Mouse (Mus musculus) Patski (cell line): ENCODE results near the gene Hsd17b2. TPM values are rescaled to one million over a fixed set of nuclear protein-coding genes. Genes with fewer than 3 reads are reported as not detected.

Source experiments
- ATAC-seq: fragments of 100-300 bp; one replicate; pipeline ENCODE4 v1.8.0; 2021
- CTCF ChIA-PET: fragments of 350-600 bp; sonication (Branson Sonifier 250); formaldehyde crosslinking; loops from one replicate; lab custom pipeline; 2022; ENCODE audit warnings: inconsistent platforms; lab: Charles Lee
- POLR2A ChIA-PET: fragments of 350-600 bp; sonication (Branson Sonifier 250); formaldehyde crosslinking; loops from one replicate; lab custom pipeline; 2022; ENCODE audit warnings: antibody characterized with exemption, inconsistent platforms; lab: Charles Lee
- DNase-seq: peaks from one replicate; pipeline ENCODE4 v3.0.0-alpha.2; 2011; ENCODE audit warnings: low read depth, low spot score
- H3K27me3 ChIP-seq: fragments of 371-371 bp; one replicate; pipeline ENCODE4 v1.5.1; 2021
- CTCF ChIP-seq: fragments of 100-300 bp; IDR thresholded peaks from one replicate; pipeline ENCODE4 v1.5.1; 2021
- in situ Hi-C: fragments of 300-500 bp; cut with MboI; formaldehyde crosslinking; loops from 3 replicates; pipeline ENCODE4 v1.11.1; 2018; ENCODE audit warnings: low pct_unique_long_range_greater_than_20kb, mixed read lengths
- polyA plus RNA-seq: library from polyadenylated mRNA; unstranded; gene quantifications from one replicate; pipeline ENCODE4 v1.2.3, GENCODE M21; 2021

The Hsd17b2 gene
- polyA plus RNA-seq, 1 experiment from 2014 or later, result 3.2 TPM

- ATAC-seq (no peak), DNase-seq (no peak)
- no peaks in the 10 kb centered on the region for H3K27me3 ChIP-seq
- in situ Hi-C loops, result no loop called here
- POLR2A ChIA-PET, result interaction anchor here (0.6 kb wide), 1 partner anchor 690 kb away, joined by 3 read pairs; no protein-coding TSS in a partner anchor
- TF ChIP-seq CTCF, result no peak
- CTCF ChIA-PET, result interaction anchor here (1.1 kb wide), 1 partner anchor 22 kb away, joined by 3 read pairs; no protein-coding TSS in a partner anchor
These were observed 38.8 kb downstream of the Hsd17b2 start for GRCm38 (mm10) chr8:117740387-117740998.

- ATAC-seq (peak; percentile 97), DNase-seq (peak; percentile 97)
- no peaks in the 10 kb centered on the region for H3K27me3 ChIP-seq
- no peak for TF ChIP-seq CTCF
- CTCF ChIA-PET, result interaction anchor here (1.0 to 1.7 kb wide), 2 partner anchors 15 to 26 kb away, joined by 3 to 5 read pairs; no protein-coding TSS in a partner anchor
- in situ Hi-C loops, result no loop called here
- POLR2A ChIA-PET, result interaction anchor here (1.1 kb wide), 1 partner anchor 35 kb away, joined by 3 read pairs; no protein-coding TSS in a partner anchor
These were observed 40.8 kb downstream of the Hsd17b2 start for GRCm38 (mm10) chr8:117742431-117743012.

DNA sequence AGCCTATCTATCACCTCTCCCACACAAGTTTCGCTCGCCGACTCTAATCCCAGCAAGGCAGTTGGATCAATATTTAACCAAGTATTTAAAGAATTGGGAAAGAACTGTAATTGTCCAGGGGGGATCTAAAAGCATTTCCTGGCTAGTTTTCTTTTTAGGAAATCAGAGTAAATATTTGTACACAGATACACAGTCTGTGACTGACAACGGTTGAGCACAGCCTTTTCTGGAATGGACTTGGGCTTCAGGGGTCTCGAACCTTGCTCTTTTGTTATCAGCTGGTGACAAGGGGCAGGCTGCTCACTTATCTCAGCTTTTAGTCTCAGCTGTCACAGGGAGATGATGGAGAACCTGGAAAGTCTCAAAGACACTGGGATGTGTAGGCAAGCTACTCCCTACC, 44.9 kb downstream of the Hsd17b2 start:
- DNase-seq, result no peak
- in situ Hi-C loops, result no loop called here
- H3K27me3 ChIP-seq, result no peaks in the 10 kb centered on the region
- POLR2A ChIA-PET, result interaction anchor here (0.6 kb wide), 1 partner anchor 23 kb away, joined by 4 read pairs; no protein-coding TSS in a partner anchor
- CTCF ChIA-PET, result interaction anchor here (0.8 to 1.8 kb wide), 4 partner anchors 10 to 55 kb away, joined by 3 to 5 read pairs (median 3); partner anchors contain the start of gene Mphosph6
- no peak for ATAC-seq
- TF ChIP-seq CTCF, result no peak

GRCm38 (mm10) chr8:117747428-117747827, 45.7 kb downstream of the Hsd17b2 start:
- ATAC-seq, result no peak
- ChIA-PET CTCF (interaction anchor here (1.2 to 1.8 kb wide), 5 partner anchors 9 to 54 kb away, joined by 3 to 7 read pairs (median 4); partner anchors contain the start of gene Mphosph6), POLR2A (no interaction called here)
- no peak for DNase-seq
- in situ Hi-C loops, result no loop called here
- TF ChIP-seq CTCF, result peak; percentile 32
- H3K27me3 ChIP-seq, result no peaks in the 10 kb centered on the region

- CTCF ChIA-PET, result interaction anchor here (1.2 to 1.8 kb wide), 4 partner anchors 8 to 54 kb away, joined by 3 to 7 read pairs (median 4); partner anchors contain the start of gene Mphosph6
- TF ChIP-seq CTCF, result no peak
- DNase-seq (no peak), ATAC-seq (no peak)
- in situ Hi-C loops, result no loop called here
- POLR2A ChIA-PET, result no interaction called here
- H3K27me3 ChIP-seq, result no peaks in the 10 kb centered on the region
These were observed 46.4 kb downstream of the Hsd17b2 start for GRCm38 (mm10) chr8:117747886-117748730.

GRCm38 (mm10) chr8:117749436-117749835, 47.7 kb downstream of the Hsd17b2 start:
- H3K27me3 ChIP-seq, result no peaks in the 10 kb centered on the region
- DNase-seq (no peak), ATAC-seq (no peak)
- in situ Hi-C loops, result no loop called here
- TF ChIP-seq CTCF, result no peak
- ChIA-PET CTCF (interaction anchor here (1.5 kb wide), 1 partner anchor 18 kb away, joined by 4 read pairs; no protein-coding TSS in a partner anchor), POLR2A (no interaction called here)

DNA sequence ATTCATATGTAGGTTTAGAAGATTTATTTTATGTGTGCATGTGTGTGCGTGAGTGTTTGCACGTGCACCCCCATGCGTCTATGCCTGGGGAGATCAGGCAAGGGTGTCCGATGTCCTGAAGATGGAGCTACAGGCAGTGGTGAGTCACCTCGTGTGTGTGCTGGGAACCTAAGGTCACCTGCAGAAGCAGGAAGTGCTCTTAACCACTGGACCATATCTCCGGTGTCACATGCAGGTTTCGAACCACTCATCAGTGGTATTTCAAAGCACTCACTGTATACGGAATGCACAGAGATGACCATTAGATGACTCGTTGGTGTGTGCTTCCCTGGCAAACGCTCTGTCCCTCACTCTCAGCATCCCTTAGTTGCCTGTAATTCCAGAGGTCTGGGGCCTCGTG, 56.2 kb downstream of the Hsd17b2 start:
- ChIA-PET POLR2A (no interaction called here), CTCF (interaction anchor here (1.2 kb wide), 1 partner anchor 11 kb away, joined by 3 read pairs; no protein-coding TSS in a partner anchor)
- in situ Hi-C loops, result no loop called here
- TF ChIP-seq CTCF, result no peak
- H3K27me3 ChIP-seq, result no peaks in the 10 kb centered on the region
- no peak for DNase-seq
- ATAC-seq, result no peak

DNA sequence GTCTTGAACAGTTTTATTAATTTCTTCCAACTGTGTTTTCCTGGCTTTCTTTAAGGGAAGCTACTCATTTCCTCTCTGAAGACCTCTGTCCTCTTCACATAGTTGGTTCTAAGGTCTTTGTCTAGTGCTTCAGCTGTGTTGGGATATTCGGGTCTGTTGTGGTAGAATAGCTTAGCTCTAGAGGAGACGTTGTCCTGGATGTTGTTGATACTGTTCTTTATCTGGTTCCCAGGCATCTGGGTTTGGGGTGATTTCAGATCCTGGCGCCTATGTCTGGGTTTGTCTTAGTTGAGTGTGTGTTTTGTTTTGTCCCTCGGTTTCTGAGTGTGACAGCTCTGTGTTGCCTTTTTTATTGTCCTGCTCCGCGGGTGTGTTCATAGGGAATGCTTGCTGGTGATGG, 61.1 kb downstream of the Hsd17b2 start:
- in situ Hi-C loops, result no loop called here
- CTCF ChIA-PET, result no interaction called here
- DNase-seq (no peak), ATAC-seq (no peak)
- no peaks in the 10 kb centered on the region for H3K27me3 ChIP-seq
- POLR2A ChIA-PET, result interaction anchor here (0.7 kb wide), 1 partner anchor 11 kb away, joined by 3 read pairs; no protein-coding TSS in a partner anchor
- TF ChIP-seq CTCF, result no peak

GRCm38 (mm10) chr8:117764625-117765024, 62.9 kb downstream of the Hsd17b2 start:
- ChIA-PET CTCF (no interaction called here), POLR2A (no interaction called here)
- TF ChIP-seq CTCF, result no peak
- DNase-seq, result no peak
- peak; percentile 55 for ATAC-seq
- in situ Hi-C loops, result no loop called here
- H3K27me3 ChIP-seq, result no peaks in the 10 kb centered on the region

DNA sequence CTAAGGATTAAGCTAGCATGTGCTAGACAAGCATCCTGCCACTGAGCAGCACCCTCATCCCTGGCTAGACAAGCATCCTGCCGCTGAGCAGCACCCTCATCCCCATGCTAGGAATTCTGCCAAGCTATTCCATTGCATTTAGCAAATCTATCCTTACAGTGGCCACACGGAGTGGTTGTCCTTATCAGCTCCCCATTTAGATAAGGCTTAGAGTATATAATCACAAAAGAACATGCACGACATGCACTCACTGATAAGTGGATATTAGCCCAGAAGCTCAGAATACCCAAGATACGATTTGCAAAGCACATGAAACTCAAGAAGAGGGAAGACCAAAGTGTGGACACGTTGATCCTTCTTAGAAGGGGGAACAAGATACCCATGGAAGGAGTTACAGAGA, 64.2 kb downstream of the Hsd17b2 start:
- no peak for DNase-seq
- POLR2A ChIA-PET, result no interaction called here
- CTCF ChIA-PET, result no interaction called here
- ATAC-seq, result no peak
- in situ Hi-C loops, result no loop called here
- H3K27me3 ChIP-seq, result no peaks in the 10 kb centered on the region
- no peak for TF ChIP-seq CTCF
